ENCODE assay signal across 31 mouse cellular contexts in the genomic region with DNA sequence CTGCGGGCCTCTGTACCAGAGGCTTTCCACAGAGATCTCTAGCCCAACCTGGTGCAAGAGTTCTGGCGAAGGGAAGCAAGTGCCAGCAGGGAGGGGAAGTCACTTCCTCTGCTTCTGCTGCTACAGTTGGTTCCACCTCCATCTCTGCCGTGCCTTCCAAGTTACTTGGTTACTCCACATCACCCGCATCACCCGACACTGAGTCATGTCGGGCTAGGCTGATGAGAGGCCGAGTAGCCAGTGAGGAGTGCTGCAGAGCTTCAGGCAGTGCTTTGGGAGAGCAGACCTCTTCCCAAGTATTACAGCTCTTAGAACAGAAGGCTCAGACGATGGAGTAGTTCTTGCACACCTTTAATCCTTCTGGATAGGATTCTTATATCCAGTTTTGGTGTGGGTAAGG. TPM values are rescaled to one million over a fixed set of nuclear protein-coding genes. Genes with fewer than 3 reads are reported as not detected.
DNase-seq lines count a peak whose midpoint lies in the region; ATAC-seq lines count a peak whose summit lies in the region.
"Had no signal": no experiment of that assay in that cellular context is flagged by ENCODE, and none has a peak within 500 bp of the region (broad histone marks: within the 10 kb centered on the region; RNA-seq: fewer than 3 reads in every experiment).

No protein-coding gene starts in this region.

- no peaks in the 10 kb centered on the region for H3K36me3 ChIP-seq in midbrain, embryonic 11.5 days (ENCODE audit: control insufficient read depth, insufficient read depth, low read length)
- no peaks in the 10 kb centered on the region for H3K36me3 ChIP-seq in midbrain, embryonic 15.5 days (replicated peaks)
- no peaks in the 10 kb centered on the region for H3K36me3 ChIP-seq in neural tube, embryonic 15.5 days
- H3K36me3 ChIP-seq: embryonic facial prominence, embryonic 10.5 days; embryonic facial prominence, embryonic 13.5 days; forebrain, embryonic 12.5 days; forebrain, embryonic 15.5 days; hindbrain, embryonic 12.5 days; hindbrain, embryonic 15.5 days had no signal

- no peak overlapping the region for H3K4me2 ChIP-seq in midbrain, embryonic 11.5 days
- H3K4me2 ChIP-seq in midbrain, embryonic 15.5 days = no peak overlapping the region
- no peak overlapping the region for H3K4me2 ChIP-seq in neural tube, embryonic 15.5 days
- H3K4me2 ChIP-seq: embryonic facial prominence, embryonic 13.5 days; forebrain, embryonic 12.5 days; forebrain, embryonic 15.5 days; heart, embryonic 11.5 days; hindbrain, embryonic 12.5 days; hindbrain, embryonic 15.5 days had no signal

- no peaks in the 10 kb centered on the region for H3K27me3 ChIP-seq in midbrain, embryonic 11.5 days (ENCODE audit: control insufficient read depth, insufficient read depth, low read length)
- H3K27me3 ChIP-seq in midbrain, embryonic 15.5 days (replicated peaks) = no peaks in the 10 kb centered on the region
- no peaks in the 10 kb centered on the region for H3K27me3 ChIP-seq in neural tube, embryonic 15.5 days (replicated peaks)
- H3K27me3 ChIP-seq: embryonic facial prominence, embryonic 13.5 days; forebrain, embryonic 12.5 days; forebrain, embryonic 15.5 days; hindbrain, embryonic 12.5 days; hindbrain, embryonic 15.5 days had no signal

- no peak overlapping the region for H3K4me3 ChIP-seq in midbrain, embryonic 11.5 days (ENCODE audit: low read depth, low read length)
- no peak overlapping the region for H3K4me3 ChIP-seq in midbrain, embryonic 15.5 days
- no peak overlapping the region for H3K4me3 ChIP-seq in neural tube, embryonic 15.5 days (replicated peaks)
- H3K4me3 ChIP-seq: embryonic facial prominence, embryonic 10.5 days; embryonic facial prominence, embryonic 13.5 days; erythroblast, embryonic 14.5 days; forebrain, embryonic 12.5 days; forebrain, embryonic 15.5 days; gastrocnemius, adult 2 months; hindbrain, embryonic 12.5 days; hindbrain, embryonic 15.5 days had no signal

- H3K9ac ChIP-seq in midbrain, embryonic 11.5 days (ENCODE audit: low read length) = no peak overlapping the region
- H3K9ac ChIP-seq in midbrain, embryonic 15.5 days = no peak overlapping the region
- H3K9ac ChIP-seq in neural tube, embryonic 15.5 days (replicated peaks) = no peak overlapping the region
- H3K9ac ChIP-seq: embryonic facial prominence, embryonic 13.5 days; forebrain, embryonic 12.5 days; forebrain, embryonic 15.5 days; hindbrain, embryonic 12.5 days; hindbrain, embryonic 15.5 days had no signal

- H3K9me3 ChIP-seq in midbrain, embryonic 11.5 days (ENCODE audit: control insufficient read depth, low read length) = no peaks in the 10 kb centered on the region
- no peaks in the 10 kb centered on the region for H3K9me3 ChIP-seq in midbrain, embryonic 15.5 days
- no peaks in the 10 kb centered on the region for H3K9me3 ChIP-seq in neural tube, embryonic 15.5 days (replicated peaks)
- H3K9me3 ChIP-seq: embryonic facial prominence, embryonic 10.5 days; embryonic facial prominence, embryonic 13.5 days; forebrain, embryonic 12.5 days; forebrain, embryonic 15.5 days; hindbrain, embryonic 15.5 days had no signal

- 85% methylated on average over 8 of the region's 8 CpGs for WGBS in midbrain, embryonic 11.5 days
- 88% methylated on average over 8 of the region's 8 CpGs for WGBS in midbrain, embryonic 15.5 days
- 81% methylated on average over 8 of the region's 8 CpGs for WGBS in neural tube, embryonic 15.5 days

- no peak for ATAC-seq in midbrain, embryonic 11.5 days (ENCODE audit: low FRiP score)
- ATAC-seq in midbrain, embryonic 15.5 days (replicated peaks) = no peak
- ATAC-seq in neural tube, embryonic 15.5 days (ENCODE audit: low FRiP score) = no peak
- ATAC-seq: CD4-positive, CD25-positive, alpha-beta regulatory T cell, adult 4 months; forebrain, embryonic 15.5 days; Patski had no signal

- peaks cover 7% of the 10 kb centered on the region; the same call in 1 of the 2 replicates for H3K4me1 ChIP-seq in midbrain, embryonic 11.5 days (ENCODE audit: control insufficient read depth, insufficient read depth, low read length)
- H3K4me1 ChIP-seq in midbrain, embryonic 15.5 days = peaks cover 9% of the 10 kb centered on the region
- no peaks in the 10 kb centered on the region for H3K4me1 ChIP-seq in neural tube, embryonic 15.5 days
- H3K4me1 ChIP-seq: forebrain, embryonic 15.5 days; hindbrain, embryonic 12.5 days; hindbrain, embryonic 15.5 days had no signal

- peak; percentile 12 for DNase-seq in midbrain, embryonic 11.5 days (ENCODE audit: low spot score, missing footprints)
- peak; percentile 73 for DNase-seq in 3134 (ENCODE audit: extremely low read depth, insufficient read length, low spot score)
- peak; percentile 60 for DNase-seq in NIH3T3 (ENCODE audit: low read depth)
- DNase-seq in adrenal gland, adult 18-20 months (ENCODE audit: low spot score in 2 of 2) = no peak
- DNase-seq: adrenal gland, adult 2 months; adrenal gland, postnatal 14 days; cerebellum, adult 11-12 months; cerebellum, adult 8-10 months; cerebellum, postnatal 10 days; cerebellum, postnatal 36 days; embryo, embryonic 11 days; gastrocnemius, adult 2 months; gastrocnemius, postnatal 14 days; heart, adult 11 months had no signal

- H3K27ac ChIP-seq in midbrain, embryonic 11.5 days (ENCODE audit: low read depth, low read length) = no peak overlapping the region
- no peak overlapping the region for H3K27ac ChIP-seq in midbrain, embryonic 15.5 days
- no peak overlapping the region for H3K27ac ChIP-seq in neural tube, embryonic 15.5 days (replicated peaks)
- H3K27ac ChIP-seq: embryonic facial prominence, embryonic 10.5 days; embryonic facial prominence, embryonic 13.5 days; forebrain, embryonic 12.5 days; forebrain, embryonic 15.5 days; gastrocnemius, adult 2 months; hindbrain, embryonic 12.5 days; hindbrain, embryonic 15.5 days had no signal

RNA-seq across cellular contexts. Expression of a gene that starts 54.9 kb away (rescaled TPM):
- not detected in 2 replicates for polyA plus RNA-seq in midbrain, embryonic 11.5 days (2014; fragmentation: Nextera tagmentation; extraction: Ambion mirVana)
- polyA plus RNA-seq in midbrain, embryonic 15.5 days (2015; fragmentation: Nextera tagmentation; extraction: Ambion mirVana) = 0.04 TPM in 1 of 2 replicates, not detected in the other
- polyA plus RNA-seq in neural tube, embryonic 15.5 days (2015; fragmentation: Nextera tagmentation; extraction: Ambion mirVana) = 0.10 and 0.19 TPM in 2 replicates
- total RNA-seq in adrenal gland, adult 18-20 months (2021) = under 1 TPM; 0.07 to 0.80 TPM
- total RNA-seq: hematopoietic stem cell, adult 5-6 weeks; MEL had no signal
- polyA plus RNA-seq: C2C12; CD4-positive, CD25-positive, alpha-beta regulatory T cell, adult 4 months; cortical plate, adult 2 months; erythroblast, embryonic 14.5 days; forebrain, embryonic 15.5 days; intestine, embryonic 14.5 days; Patski had no signal

Comparison
In these comparisons a context has a peak if more than half of its experiments do, and no peak if none do; other contexts are left out.
1. DNase-seq: peak in midbrain, embryonic 11.5 days (single experiment), 3134 (single experiment) and NIH3T3 (single experiment); none in adrenal gland, adult 18-20 months (0 of 2).